Mouse (Mus musculus) megakaryocyte, embryonic 14.5 days (primary cell): ENCODE measurements at regions not wholly inside any gene's neighbourhood (a gene's known extent, or its start where the extent isn't known, plus 50 kb on each side); places are given as distances from the start of the nearest gene placed in this dataset.

ENCODE experiments used
- H3K27me3 ChIP-seq: replicated peaks from 2 replicates; pipeline ENCODE3; 2012; ENCODE audit warnings: inconsistent platforms
- H3K36me3 ChIP-seq: replicated peaks from 2 replicates; pipeline ENCODE3; 2012; ENCODE audit warnings: low read length, inconsistent platforms, mixed read lengths
- H3K4me1 ChIP-seq: 2 replicates; pipeline ENCODE4 v1.6.1; 2012; ENCODE audit warnings: inconsistent platforms
- H3K4me3 ChIP-seq: replicated peaks from 2 replicates; pipeline ENCODE3; 2012; ENCODE audit warnings: moderate library complexity, mild to moderate bottlenecking, inconsistent platforms
- H3K9me3 ChIP-seq: 2 replicates; pipeline ENCODE4 v1.6.1; 2012; ENCODE audit warnings: inconsistent platforms
- FLI1 ChIP-seq: IDR thresholded peaks from 2 replicates; pipeline ENCODE4 v1.6.1; 2012; ENCODE audit warnings: low read length, inconsistent platforms, mixed read lengths
- GATA1 ChIP-seq: IDR thresholded peaks from 3 replicates; pipeline ENCODE4 v1.6.1; 2012; ENCODE audit warnings: mixed read lengths, low read length, inconsistent platforms, borderline replicate concordance

DNA sequence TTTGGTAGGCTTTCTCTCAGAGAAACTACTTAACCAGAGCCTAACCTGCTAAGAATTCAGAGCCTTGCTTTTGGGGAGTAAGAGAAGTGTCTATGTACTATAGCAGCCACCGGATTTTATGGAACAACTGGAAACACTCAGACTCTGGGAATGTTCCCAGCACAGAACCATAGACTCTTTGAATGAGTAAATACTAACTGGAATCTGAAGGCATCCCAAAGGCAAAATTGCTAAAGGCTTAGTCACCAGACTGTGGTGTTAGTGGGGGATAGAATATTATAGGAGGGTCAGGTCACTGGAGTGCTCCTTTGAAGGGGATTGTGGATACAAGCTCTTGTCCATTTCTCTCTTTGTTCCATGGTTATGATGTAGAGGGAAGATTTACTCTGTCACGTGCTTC is 427.4 kb downstream of the Fam198b start:
- no peaks in the 10 kb centered on the region for H3K36me3 ChIP-seq
- H3K4me3 ChIP-seq = no peak overlapping the region
- TF ChIP-seq FLI1 (no peak), GATA1 (no peak)
- no peaks in the 10 kb centered on the region for H3K9me3 ChIP-seq
- no peaks in the 10 kb centered on the region for H3K27me3 ChIP-seq
- H3K4me1 ChIP-seq = no peaks in the 10 kb centered on the region

DNA sequence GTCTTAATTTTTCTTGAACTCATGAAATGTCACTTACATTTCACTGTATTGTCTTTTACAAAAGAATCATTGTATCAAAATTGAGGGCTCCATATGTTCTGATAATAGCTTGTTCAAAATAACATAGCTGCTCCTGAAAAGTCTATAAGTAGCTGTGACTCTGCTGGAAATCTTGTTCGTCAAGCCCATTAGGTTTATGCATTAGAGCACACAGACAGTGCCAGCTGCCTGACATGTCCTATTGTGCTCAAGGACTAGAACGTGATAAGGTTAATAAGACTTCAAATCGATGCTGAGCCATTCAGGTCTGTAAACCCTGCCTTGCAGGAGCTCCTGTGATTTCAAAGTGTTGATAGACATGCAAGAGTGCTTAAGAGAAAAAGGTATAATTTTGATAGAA is 438.0 kb downstream of the Fam198b start:
- TF ChIP-seq FLI1 = no peak
- TF ChIP-seq GATA1 = no peak
- Histone ChIP-seq H3K36me3 (no peaks in the 10 kb centered on the region), H3K4me1 (no peaks in the 10 kb centered on the region), H3K27me3 (no peaks in the 10 kb centered on the region), H3K4me3 (no peak overlapping the region), H3K9me3 (no peaks in the 10 kb centered on the region)

DNA sequence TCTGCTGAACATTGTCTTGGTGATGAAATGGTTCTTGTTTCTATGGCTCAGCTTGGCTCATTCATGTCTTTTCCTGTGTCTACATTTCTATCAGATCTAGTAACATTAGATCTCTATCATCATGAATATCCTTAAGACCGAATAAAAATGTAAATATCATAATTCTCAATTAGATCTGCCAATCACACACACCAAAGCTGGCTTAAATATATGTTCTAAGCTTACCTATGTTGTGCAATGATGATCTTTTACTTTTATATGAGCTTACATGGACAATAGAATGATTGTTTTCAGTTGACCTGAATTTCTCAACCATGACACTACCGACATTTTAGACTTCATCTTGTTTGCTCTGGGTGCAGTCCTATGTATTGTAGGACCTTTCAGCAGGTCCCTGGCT is 440.4 kb downstream of the Fam198b start:
- no peak for TF ChIP-seq FLI1
- TF ChIP-seq GATA1 = no peak
- no peaks in the 10 kb centered on the region for H3K4me1 ChIP-seq
- H3K36me3 ChIP-seq = no peaks in the 10 kb centered on the region
- no peaks in the 10 kb centered on the region for H3K9me3 ChIP-seq
- H3K4me3 ChIP-seq = no peak overlapping the region
- no peaks in the 10 kb centered on the region for H3K27me3 ChIP-seq

DNA sequence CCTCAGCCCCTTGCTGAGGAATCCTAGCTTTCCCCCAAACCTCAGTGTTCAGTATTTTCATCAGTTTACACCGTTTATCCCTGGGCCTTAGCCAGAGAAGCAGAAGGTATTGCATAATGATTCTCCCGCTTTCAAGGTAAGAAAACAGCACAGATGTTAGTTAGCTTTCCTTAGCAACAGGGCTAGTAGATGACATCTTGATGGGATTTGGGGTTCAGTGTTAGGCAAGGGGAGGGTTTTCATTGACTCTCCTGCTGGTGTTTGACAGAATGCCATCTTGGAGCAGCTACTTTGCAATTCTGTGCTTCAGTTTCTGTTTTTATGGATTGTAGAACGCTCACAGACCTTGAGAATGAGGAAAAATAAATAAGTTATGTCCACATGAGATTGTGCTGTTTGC is 447.4 kb downstream of the Fam198b start:
- no peaks in the 10 kb centered on the region for H3K36me3 ChIP-seq
- H3K27me3 ChIP-seq = no peaks in the 10 kb centered on the region
- no peaks in the 10 kb centered on the region for H3K9me3 ChIP-seq
- no peak overlapping the region for H3K4me3 ChIP-seq
- TF ChIP-seq FLI1 (no peak), GATA1 (no peak)
- H3K4me1 ChIP-seq = no peaks in the 10 kb centered on the region; the same call in 1 of the 2 replicates

DNA sequence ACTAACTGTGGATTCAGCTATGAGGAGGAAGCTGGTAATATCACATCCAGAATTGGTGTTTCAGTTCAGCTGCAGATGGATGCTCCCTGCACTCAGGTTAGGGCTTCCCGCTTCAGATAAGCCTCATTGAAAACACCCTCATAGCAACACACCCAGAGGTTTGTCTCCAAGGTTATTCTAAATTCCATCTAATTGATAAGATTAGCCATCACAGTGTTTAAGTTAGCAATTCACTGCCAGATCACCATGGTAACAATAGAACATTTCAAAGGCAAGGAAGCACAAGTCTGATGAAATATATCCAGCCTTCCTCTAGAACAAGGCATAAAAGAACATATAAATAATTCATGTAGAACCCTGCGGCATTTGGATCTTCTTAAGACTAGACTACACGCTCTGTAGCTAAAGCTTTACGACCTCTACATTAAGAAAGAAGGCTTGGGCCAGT is 450.1 kb downstream of the Fam198b start:
- Histone ChIP-seq H3K4me1 (no peaks in the 10 kb centered on the region; the same call in 1 of the 2 replicates), H3K4me3 (no peak overlapping the region), H3K36me3 (no peaks in the 10 kb centered on the region), H3K27me3 (no peaks in the 10 kb centered on the region), H3K9me3 (no peaks in the 10 kb centered on the region)
- TF ChIP-seq FLI1 (no peak), GATA1 (no peak)

DNA sequence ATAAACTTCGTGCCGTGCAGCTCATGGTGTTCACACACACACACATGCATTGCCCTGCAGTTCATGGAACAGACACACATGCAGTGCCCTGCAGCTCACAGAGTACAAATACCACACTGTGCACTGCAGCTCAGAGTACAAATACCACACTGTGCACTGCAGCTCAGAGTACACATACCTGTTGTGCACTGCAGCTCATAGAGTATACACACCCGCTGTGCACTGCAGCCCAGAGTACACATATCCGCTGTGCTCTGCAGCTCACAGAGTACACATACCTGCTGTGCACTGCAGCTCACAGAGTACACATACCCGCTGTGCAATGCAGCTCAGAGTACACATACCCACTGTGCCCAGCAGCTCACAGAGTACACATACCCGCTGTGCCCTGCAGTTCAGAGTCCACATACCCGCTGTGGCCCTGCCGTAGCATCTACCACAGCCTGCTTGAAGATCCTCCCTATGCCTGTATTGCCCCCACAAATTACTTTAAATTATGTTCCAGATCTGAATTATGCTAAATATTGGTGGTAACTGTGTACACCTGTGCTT is 451.9 kb downstream of the Fam198b start:
- Histone ChIP-seq H3K36me3 (no peaks in the 10 kb centered on the region), H3K9me3 (no peaks in the 10 kb centered on the region), H3K4me1 (no peaks in the 10 kb centered on the region; the same call in 1 of the 2 replicates), H3K27me3 (no peaks in the 10 kb centered on the region), H3K4me3 (peak overlapping the region; percentile 16)
- TF ChIP-seq GATA1 (no peak), FLI1 (no peak)

DNA sequence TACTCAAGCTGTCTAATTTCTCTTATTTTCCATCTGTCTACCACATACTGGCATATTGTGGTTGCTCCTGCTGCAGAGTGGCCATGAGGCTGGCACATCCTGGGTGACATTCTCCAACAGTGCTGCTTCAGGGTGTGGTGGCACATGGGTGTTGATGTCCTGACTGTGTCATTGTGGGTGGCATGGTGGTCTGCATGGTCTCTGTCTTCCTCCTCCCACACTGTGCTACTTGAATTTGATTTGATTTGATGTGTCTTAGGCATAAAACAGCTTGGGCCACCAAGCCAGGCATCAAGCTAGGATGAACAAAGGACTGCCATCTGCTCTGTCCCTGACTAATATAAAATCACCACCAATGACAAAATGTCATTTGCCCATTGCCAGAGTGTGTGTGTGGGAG is 434.7 kb downstream of the Gria2 start:
- TF ChIP-seq FLI1 (no peak), GATA1 (no peak)
- Histone ChIP-seq H3K4me3 (peak overlapping the region; percentile 59), H3K36me3 (no peaks in the 10 kb centered on the region), H3K9me3 (peaks cover 10% of the 10 kb centered on the region; the same call in 1 of the 2 replicates), H3K27me3 (no peaks in the 10 kb centered on the region), H3K4me1 (no peaks in the 10 kb centered on the region)

DNA sequence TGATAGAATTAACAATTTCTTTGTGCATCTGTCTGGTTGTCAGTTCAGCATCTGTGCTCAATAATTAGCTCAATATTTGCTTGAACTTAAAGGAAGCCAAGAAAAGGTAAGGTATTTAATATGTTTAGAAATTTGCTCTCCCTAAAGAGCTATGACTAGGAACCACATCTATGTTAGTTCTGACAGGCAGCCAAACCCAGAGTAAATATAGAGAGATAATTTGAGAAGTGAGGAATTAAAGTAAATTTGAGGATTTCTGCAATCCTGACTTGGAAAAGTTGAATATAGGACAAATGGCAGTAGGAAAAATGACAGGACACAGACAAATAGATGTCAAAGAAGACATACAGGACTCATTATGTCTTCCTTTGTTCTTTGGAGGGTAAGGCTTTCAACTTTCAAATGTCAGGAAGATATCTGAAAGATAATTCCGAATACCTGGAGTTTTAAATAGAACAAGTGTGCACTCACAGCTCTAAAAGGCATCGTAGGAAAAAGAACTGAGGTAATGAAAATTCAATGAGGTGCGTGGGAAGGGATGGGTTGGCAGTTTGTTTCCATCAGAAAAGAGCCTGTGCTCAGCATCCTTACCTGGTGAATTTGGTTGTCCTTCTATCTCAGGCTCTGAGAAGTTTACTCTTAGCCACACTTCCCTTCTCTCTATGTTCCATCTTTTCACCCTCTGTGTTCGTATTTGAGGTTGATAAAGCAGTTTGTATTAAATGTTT is 433.3 kb downstream of the Gria2 start:
- peaks cover 10% of the 10 kb centered on the region; the same call in 1 of the 2 replicates for H3K9me3 ChIP-seq
- no peaks in the 10 kb centered on the region for H3K4me1 ChIP-seq
- TF ChIP-seq FLI1 (no peak), GATA1 (no peak)
- H3K4me3 ChIP-seq = no peak overlapping the region
- no peaks in the 10 kb centered on the region for H3K36me3 ChIP-seq
- H3K27me3 ChIP-seq = no peaks in the 10 kb centered on the region

DNA sequence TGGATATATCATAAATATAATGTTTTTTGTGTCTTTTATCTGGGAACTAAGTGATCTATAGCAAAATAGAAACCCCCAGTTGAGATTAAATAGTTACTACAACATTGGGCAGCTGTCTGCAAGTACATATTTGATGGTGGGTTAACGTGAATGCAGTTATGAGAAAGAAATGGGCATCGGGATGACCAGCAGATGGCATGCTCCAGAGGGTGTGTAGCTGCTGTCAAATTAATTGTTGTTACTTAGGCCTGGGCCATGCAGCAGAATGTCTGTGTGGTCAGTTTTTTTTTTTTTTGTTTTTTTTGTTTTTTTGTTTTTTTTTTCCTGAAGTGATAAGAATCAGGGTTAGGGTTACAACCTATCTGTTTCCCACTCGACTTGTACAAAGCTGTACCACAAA is 430.2 kb downstream of the Gria2 start:
- Histone ChIP-seq H3K4me1 (no peaks in the 10 kb centered on the region), H3K4me3 (no peak overlapping the region), H3K27me3 (no peaks in the 10 kb centered on the region), H3K36me3 (no peaks in the 10 kb centered on the region), H3K9me3 (peaks cover 15% of the 10 kb centered on the region)
- TF ChIP-seq FLI1 (no peak), GATA1 (no peak)

DNA sequence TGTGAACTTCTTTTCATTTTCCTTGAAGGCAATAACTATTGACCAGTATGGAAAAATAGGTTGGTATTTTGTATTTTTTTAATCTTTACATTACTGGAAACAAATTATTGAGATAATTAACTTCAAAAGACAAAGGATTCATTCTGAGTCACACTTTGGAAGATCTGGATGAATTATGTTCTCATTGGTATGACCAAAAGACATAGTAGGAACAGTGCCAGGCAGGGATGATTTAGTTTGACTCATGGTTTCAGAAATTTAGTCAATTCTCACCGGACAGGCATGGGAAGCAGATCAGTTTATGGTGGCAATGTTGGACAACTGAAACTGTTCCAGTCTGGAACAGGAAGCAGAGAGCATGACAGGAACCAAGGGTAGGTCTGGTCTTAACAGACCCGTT is 416.6 kb downstream of the Gria2 start:
- no peaks in the 10 kb centered on the region for H3K36me3 ChIP-seq
- no peaks in the 10 kb centered on the region for H3K27me3 ChIP-seq
- TF ChIP-seq FLI1 (no peak), GATA1 (no peak)
- no peaks in the 10 kb centered on the region for H3K9me3 ChIP-seq
- no peaks in the 10 kb centered on the region for H3K4me1 ChIP-seq
- H3K4me3 ChIP-seq = no peak overlapping the region

DNA sequence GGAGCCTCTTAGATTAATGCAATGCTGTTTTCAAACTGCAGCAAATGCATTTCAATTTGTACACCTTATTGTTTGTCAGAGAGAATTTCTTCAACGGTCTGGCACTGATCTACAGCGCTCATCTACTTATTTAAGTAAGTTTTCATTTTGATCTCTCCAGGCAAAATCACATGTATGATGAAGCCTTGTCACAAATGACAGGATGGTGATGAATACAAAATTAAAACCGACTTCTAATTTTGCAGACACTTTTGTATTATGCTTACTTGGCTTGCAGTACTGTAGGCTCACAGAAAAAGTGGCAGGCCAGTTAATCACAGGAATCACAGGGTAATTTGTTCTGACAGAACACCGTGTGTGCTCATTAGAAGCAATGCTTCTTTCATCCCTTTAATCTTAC is 406.4 kb downstream of the Gria2 start:
- TF ChIP-seq GATA1 (no peak), FLI1 (no peak)
- no peaks in the 10 kb centered on the region; the same call in 1 of the 2 replicates for H3K9me3 ChIP-seq

More for the DNA sequence above, 406.4 kb downstream of the Gria2 start:
- H3K36me3 ChIP-seq = no peaks in the 10 kb centered on the region
- H3K4me3 ChIP-seq = no peak overlapping the region
- no peaks in the 10 kb centered on the region for H3K4me1 ChIP-seq
- no peaks in the 10 kb centered on the region for H3K27me3 ChIP-seq
